Mouse (Mus musculus) left cerebral cortex, adult 11 months (tissue): ENCODE data around the gene Caskin1.
A peak's percentile ranks its signal among the peaks of the same experiment; 100 is the strongest.

Experiments used
- DNase-seq: peaks from one replicate; pipeline ENCODE4 v3.0.0; 2022; ENCODE audit warnings: low spot score

Gene Caskin1

GRCm38 (mm10) chr17:24532045-24532444, 43.6 kb downstream of the Caskin1 start:
- no peak for DNase-seq

GRCm38 (mm10) chr17:24533099-24533992, 44.9 kb downstream of the Caskin1 start:
- DNase-seq: peak; percentile 89

GRCm38 (mm10) chr17:24534160-24534718, 45.8 kb downstream of the Caskin1 start, which contains the start of gene Rab26:
Gene Rab26, minus strand, starts transcription at chr17:24534210.
- DNase-seq: no peak

GRCm38 (mm10) chr17:24535300-24535699, 46.9 kb downstream of the Caskin1 start:
- no peak for DNase-seq

DNA sequence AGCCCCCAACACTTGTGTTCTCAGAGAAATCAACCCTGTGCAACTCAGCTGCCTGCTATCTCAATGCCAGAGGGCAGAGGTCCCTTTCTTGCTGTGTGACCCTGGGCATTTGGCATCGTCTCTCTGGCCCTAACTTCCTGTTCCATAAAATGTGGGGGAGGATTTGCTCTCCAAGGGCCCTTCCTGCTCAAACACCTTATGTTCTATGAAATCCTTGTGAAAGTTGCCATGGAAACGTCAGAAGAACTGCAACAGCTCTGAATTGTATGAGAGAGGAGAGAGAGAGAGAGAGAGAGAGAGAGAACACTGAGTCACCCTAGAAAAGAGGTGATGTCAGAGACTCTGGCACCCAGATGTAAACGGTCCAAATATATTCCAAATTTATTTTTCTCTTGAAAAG, 49.1 kb downstream of the Caskin1 start:
- no peak for DNase-seq

DNA sequence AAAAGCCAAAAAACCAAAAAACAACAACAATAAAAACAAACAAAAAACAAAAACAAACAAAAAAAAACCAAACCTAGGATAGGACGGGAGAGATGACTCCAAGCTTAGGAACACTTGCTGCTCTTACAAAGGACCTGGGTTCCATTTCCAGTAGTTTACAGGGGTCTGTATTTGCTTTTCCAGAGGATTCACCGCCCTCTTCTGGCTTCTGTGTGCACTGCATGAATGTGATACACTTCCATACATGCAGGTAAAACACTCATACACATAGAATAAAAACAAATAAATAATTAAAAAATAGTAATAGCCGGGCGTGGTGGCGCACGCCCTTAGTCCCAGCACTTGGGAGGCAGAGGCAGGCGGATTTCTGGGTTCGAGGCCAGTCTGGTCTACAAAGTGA, 50.5 kb downstream of the Caskin1 start:
- DNase-seq: no peak

DNA sequence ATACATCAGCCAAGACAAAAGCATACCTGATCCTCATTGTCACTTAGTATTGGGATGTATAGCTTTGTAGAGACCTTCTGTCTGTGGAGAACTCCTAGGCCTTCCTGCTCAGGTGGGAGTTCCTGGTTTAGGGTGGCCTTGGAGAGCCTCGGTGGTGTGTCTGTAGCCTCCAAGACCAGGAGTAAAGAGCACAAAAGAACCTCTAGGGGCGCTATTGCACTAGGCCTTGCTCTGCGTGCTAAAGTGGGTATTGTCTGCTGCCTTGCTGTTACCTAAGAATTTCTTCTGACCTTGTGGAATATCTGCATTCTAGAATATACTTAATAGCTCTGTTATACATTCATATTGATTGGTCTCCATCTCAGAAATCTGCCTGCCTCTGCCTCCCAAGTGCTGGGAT, 52.0 kb downstream of the Caskin1 start:
- DNase-seq: no peak

DNA sequence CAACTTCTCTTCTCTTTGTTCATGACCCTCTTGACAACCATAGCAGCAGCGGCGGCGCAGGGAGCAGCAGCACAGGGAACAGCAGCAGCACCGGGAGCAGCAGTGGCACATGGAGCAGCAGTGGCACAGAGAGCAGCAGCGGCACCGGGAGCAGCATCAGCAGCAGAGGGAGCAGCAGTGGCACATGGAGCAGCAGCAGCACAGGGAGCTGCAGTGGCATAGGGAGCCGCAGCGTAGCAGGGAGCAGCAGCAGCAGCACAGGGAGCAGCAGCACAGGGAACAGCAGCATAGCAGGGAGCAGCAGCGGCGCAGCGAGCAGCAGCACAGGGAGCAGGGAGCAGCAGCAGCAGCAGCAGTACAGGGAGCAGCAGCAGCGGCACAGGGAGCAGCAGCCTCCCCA, 56.2 kb downstream of the Caskin1 start:
- no peak for DNase-seq

DNA sequence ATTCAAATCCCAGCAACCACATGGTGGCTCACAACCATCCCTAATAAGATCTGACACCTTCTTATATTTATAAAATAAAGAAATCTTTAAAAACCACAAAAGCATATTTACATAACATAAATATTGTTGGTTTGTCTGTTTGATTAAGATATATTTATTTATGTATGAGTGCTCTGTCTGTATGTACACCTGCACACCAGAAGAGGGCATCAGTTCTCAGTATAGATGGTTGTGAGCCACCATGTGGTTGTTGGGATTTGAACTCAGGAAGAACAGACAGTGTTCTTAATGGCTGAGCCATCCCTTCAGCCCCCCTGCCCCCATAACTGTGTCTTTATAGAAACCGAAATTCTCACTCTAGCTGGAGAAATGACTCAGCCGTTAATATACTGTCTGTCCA, 56.8 kb downstream of the Caskin1 start:
- DNase-seq: no peak

DNA sequence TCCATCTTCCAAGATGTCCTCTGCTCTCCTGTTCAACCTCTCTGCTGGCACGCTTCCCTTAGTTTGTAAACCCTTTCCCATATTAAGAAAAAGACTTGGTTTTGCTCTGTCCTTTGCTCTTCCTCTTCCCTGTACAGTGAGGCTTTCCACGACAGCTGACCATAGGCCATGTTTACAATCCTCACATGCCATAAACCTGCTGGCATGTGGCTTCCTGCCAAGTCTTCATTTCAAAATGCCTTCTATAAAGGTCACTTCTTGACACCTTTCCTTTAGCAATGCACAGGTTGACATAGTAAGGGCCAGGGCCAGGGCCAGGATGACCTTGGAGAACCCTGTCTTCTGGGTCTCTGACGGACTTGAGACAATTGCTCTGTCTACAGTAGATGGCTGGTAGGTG, 57.8 kb downstream of the Caskin1 start:
- DNase-seq: no peak

GRCm38 (mm10) chr17:24548435-24548834, 60.0 kb downstream of the Caskin1 start:
- DNase-seq: no peak

DNA sequence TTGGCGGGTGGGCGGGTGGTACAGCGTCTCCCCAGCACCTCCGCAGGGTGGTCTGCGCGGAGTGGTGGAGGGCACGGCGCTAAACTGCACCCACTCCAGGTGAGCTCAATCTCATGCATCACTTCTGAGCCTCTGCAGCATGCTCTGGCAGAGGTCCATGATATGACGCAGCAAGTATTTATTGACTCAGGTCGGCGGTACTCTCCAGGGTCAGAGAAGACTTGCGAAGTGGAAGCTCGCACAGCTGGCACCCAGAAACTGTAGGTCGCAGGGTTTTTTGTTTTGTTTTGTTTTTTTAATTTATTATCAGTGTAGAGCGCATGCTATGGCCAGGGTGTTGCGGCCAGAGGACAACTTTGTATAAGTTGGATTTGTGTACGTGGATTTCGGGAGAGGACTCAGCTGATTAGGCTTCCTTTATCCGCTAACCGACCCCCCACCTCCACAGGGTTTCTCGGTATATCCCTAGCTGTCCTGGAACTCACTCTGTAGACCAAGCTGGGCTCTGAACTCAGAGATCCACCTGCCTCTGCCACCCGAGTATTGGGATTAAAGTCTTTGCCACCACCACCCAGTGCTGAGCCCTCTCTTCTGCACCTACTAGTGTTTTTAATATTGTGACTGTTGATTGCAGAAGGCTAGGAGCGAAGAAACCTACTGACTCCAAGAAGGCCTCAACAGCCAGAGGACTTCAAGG, 60.7 kb downstream of the Caskin1 start:
- no peak for DNase-seq

DNA sequence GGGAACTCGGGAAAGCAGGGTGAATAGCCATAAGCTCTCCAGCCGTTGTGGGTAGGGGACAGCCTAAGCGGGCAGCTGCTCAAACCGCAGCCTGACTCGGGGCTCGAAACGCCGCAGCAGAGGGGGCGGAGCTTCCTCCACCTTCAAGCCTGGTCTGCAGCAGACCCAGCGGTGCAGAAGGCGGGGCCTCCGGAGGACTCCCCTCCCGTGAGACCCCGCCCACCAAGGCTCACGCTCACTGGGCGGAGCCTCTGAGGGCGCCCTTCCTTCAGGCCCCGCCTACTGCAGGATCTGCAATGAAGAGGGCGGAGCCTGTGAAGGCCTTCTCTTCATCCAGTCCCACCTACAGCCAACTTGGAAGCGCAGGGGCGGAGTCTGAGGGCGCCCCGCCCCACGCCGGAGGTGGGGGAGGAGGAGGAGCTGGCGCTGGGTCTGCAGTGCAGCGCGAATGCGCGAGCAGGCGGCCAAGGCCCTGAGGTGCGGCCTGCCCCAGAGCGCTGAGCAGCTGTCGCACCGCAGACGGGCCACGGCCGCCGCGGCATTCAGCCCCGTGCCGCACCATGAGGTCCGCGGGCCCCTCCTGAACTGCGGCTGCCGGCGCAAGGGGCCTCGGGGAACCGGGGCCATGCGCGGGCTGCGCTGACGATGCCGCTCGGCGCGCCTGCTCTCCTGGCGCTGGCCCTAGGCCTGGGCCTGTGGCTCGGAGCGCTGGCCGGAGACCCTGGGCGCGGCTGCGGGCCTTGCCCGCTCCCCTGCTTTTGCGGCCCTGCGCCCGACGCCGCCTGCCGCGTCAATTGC, 61.4 kb downstream of the Caskin1 start, which contains the start of gene Pkd1:
Gene Pkd1, plus strand, starts transcription at position 217 of the 798 bp plus-strand sequence.
- DNase-seq: peak; percentile 99

GRCm38 (mm10) chr17:24550416-24551049, 62.1 kb downstream of the Caskin1 start:
- DNase-seq: no peak

DNA sequence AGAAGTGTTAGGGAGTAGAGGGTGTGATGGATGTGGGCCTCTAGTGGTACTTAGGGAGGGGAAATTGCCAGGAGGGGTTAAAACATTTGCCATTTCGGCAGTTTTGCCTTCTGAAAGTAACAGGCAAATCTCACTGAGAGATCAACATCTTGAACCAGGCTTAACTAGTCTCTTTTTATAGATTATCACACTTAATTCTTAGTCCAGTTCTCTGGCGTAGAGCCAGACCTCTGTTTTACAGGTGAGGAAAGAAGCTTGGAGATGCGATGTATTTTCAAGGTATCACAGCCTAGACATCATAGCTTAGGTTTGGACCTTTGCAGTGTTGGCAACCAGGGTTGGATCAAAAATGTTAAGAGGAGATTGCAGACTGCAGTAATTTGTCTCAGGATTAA, 62.6 kb downstream of the Caskin1 start:
- no peak for DNase-seq

DNA sequence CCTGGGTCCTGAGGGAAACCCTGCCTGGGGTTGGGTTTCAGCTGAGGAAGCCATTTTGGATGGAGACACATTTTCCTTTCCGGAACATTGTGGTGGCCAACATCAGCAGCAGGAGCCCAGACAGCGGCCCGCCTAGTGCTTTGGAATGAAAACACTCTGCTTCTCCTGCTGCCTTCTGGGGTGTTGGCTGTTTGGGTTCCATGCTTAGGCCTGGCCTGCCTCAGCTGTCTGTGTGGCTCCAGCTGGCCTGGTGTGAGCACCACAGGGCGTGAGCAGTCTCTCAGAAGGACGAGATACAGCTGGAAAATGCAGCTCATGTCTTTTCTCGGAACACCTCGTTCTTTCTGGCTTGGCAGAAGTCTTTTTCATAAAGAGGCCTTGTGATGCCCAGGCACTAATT, 68.7 kb downstream of the Caskin1 start:
- no peak for DNase-seq
